Mouse (Mus musculus) G1E (cell line): ENCODE data around the gene Avpi1. TPM values are rescaled to one million over a fixed set of nuclear protein-coding genes. Genes with fewer than 3 reads are reported as not detected.

Source experiments
- ATAC-seq: 2 replicates; pipeline ENCODE4 v1.8.0; 2016; ENCODE audit warnings: mild to moderate bottlenecking; ENCODE audit not compliant: insufficient number of reproducible peaks, poor library complexity, low FRiP score, severe bottlenecking; ENCODE audit errors: extremely low read depth
- DNase-seq: peaks from one replicate; pipeline ENCODE4 v3.0.0; 2012; ENCODE audit warnings: low spot score
- H3K27me3 ChIP-seq: 2 replicates; pipeline ENCODE4 v1.6.1; 2012; ENCODE audit warnings: mild to moderate bottlenecking, low read length, inconsistent platforms; ENCODE audit not compliant: insufficient read depth
- H3K36me3 ChIP-seq: replicated peaks from 2 replicates; pipeline ENCODE3; 2012; ENCODE audit warnings: mild to moderate bottlenecking, inconsistent platforms
- H3K4me1 ChIP-seq: 2 replicates; pipeline ENCODE4 v1.6.1; 2012; ENCODE audit warnings: low read depth, low read length, inconsistent platforms, mixed read lengths; ENCODE audit not compliant: insufficient read depth
- H3K4me3 ChIP-seq: 2 replicates; pipeline ENCODE4 v1.5.1; 2012; ENCODE audit warnings: low read depth, mild to moderate bottlenecking, inconsistent platforms, low read length, moderate library complexity, mixed read lengths
- H3K9me3 ChIP-seq: replicated peaks from 2 replicates; pipeline ENCODE4 v1.6.1; 2012; ENCODE audit warnings: inconsistent platforms
- CTCF ChIP-seq: IDR thresholded peaks from 2 replicates; pipeline ENCODE4 v1.5.1; 2012; ENCODE audit warnings: low read depth, low read length, inconsistent platforms, mixed read lengths
- GATA1 ChIP-seq: IDR thresholded peaks from 2 replicates; pipeline ENCODE4 v1.6.1; 2012; ENCODE audit warnings: borderline replicate concordance, low read length, inconsistent platforms, mixed read lengths
- GATA2 ChIP-seq: IDR thresholded peaks from 2 replicates; pipeline ENCODE4 v1.6.1; 2012; ENCODE audit warnings: low read depth, low read length, inconsistent platforms, borderline replicate concordance
- POLR2AphosphoS5 ChIP-seq: IDR thresholded peaks from 2 replicates; pipeline ENCODE4 v1.6.1; 2012; ENCODE audit warnings: low read depth, low read length, inconsistent platforms; ENCODE audit not compliant: insufficient replicate concordance
- TAL1 ChIP-seq: conservative IDR thresholded peaks from 2 replicates; pipeline ENCODE4 v1.6.1; 2012; ENCODE audit warnings: low read depth, low read length, inconsistent platforms, mixed read lengths
- polyA plus RNA-seq: library from polyadenylated mRNA; stranded (reverse); fragments of >175 nt; gene quantifications from 2 replicates; pipeline ENCODE4 v1.2.3, GENCODE M21; 2012
- total RNA-seq, 2 experiments: library from RNA; stranded (forward) in 1 of 2; stranded (reverse) in 1 of 2; fragments of 200-1000 nt in 1 of 2; fragments of >200 nt in 1 of 2; fragmentation: Nextera tagmentation in 1 of 2; gene quantifications; 2 replicates each; pipeline ENCODE4 v1.2.3; 2014 to 2017

The Avpi1 gene
- total RNA-seq (2014; fragmentation: Nextera tagmentation) (2.8 and 5.1 TPM in 2 replicates), total RNA-seq (2017) (2.2 and 5.2 TPM in 2 replicates), polyA plus RNA-seq (12.6 and 15.2 TPM in 2 replicates)

- Histone ChIP-seq H3K4me3 (peak within 1 kb of the TSS; percentile 77), H3K36me3 (peaks cover 26% of the 10 kb centered on the region), H3K9me3 (no peaks in the 10 kb centered on the region), H3K4me1 (peaks cover 56% of the 10 kb centered on the region), H3K27me3 (peaks cover 7% of the 10 kb centered on the region; the same call in 1 of the 2 replicates)
- ATAC-seq (peak; percentile 96), DNase-seq (peak; percentile 91)
- TF ChIP-seq GATA2, result no peak
- no peak for TF ChIP-seq CTCF
- TF ChIP-seq POLR2AphosphoS5, result no peak
- no peak for TF ChIP-seq TAL1
- TF ChIP-seq GATA1, result no peak
Measured at GRCm38 (mm10) chr19:42128787-42129508, at the start of gene Avpi1. Gene Avpi1 (minus strand): TSS chr19:42129059.

- H3K4me1 ChIP-seq, result peaks cover 3% of the 10 kb centered on the region; the same call in 1 of the 2 replicates
- peaks cover 87% of the 10 kb centered on the region for H3K36me3 ChIP-seq
- H3K9me3 ChIP-seq, result no peaks in the 10 kb centered on the region
- no peak overlapping the region for H3K4me3 ChIP-seq
- TF ChIP-seq CTCF (no peak), GATA1 (no peak), TAL1 (no peak), GATA2 (no peak), POLR2AphosphoS5 (no peak)
- no peak for ATAC-seq
- H3K27me3 ChIP-seq, result no peaks in the 10 kb centered on the region
- DNase-seq, result no peak
Measured at GRCm38 (mm10) chr19:42177461-42177860, 48.6 kb upstream of the Avpi1 start.

GRCm38 (mm10) chr19:42176841-42177240 lies 48.0 kb upstream of the Avpi1 start:
- H3K36me3 ChIP-seq, result peaks cover 84% of the 10 kb centered on the region
- no peaks in the 10 kb centered on the region for H3K9me3 ChIP-seq
- no peak overlapping the region for H3K4me3 ChIP-seq
- peaks cover 7% of the 10 kb centered on the region for H3K4me1 ChIP-seq
- ATAC-seq, result no peak
- TF ChIP-seq CTCF (no peak), POLR2AphosphoS5 (no peak), TAL1 (no peak), GATA2 (no peak), GATA1 (no peak)
- DNase-seq, result no peak
- H3K27me3 ChIP-seq, result no peaks in the 10 kb centered on the region

- Histone ChIP-seq H3K9me3 (no peaks in the 10 kb centered on the region), H3K4me3 (peak overlapping the region; percentile 99), H3K4me1 (peaks cover 55% of the 10 kb centered on the region), H3K36me3 (peaks cover 28% of the 10 kb centered on the region), H3K27me3 (peaks cover 21% of the 10 kb centered on the region)
- DNase-seq, result peak; percentile 94
- TF ChIP-seq CTCF (no peak), GATA1 (no peak), TAL1 (no peak), GATA2 (no peak), POLR2AphosphoS5 (no peak)
- ATAC-seq, result peak; percentile 64
Measured at GRCm38 (mm10) chr19:42170025-42170969, 41.4 kb upstream of the Avpi1 start.

GRCm38 (mm10) chr19:42169322-42169975 lies 40.6 kb upstream of the Avpi1 start:
- H3K4me3 ChIP-seq, result peak overlapping the region; percentile 99
- no peaks in the 10 kb centered on the region for H3K9me3 ChIP-seq
- peaks cover 62% of the 10 kb centered on the region for H3K4me1 ChIP-seq
- TF ChIP-seq GATA2 (no peak), TAL1 (peak; percentile 63)
- peaks cover 24% of the 10 kb centered on the region for H3K27me3 ChIP-seq
- peaks cover 20% of the 10 kb centered on the region for H3K36me3 ChIP-seq
- peak; percentile 62 for ATAC-seq
- peak; percentile 34 for DNase-seq

- TF ChIP-seq POLR2AphosphoS5, result no peak
- TF ChIP-seq GATA2, result no peak
- TF ChIP-seq TAL1, result no peak
- no peak for TF ChIP-seq GATA1
- Histone ChIP-seq H3K4me3 (no peak overlapping the region), H3K4me1 (peaks cover 62% of the 10 kb centered on the region), H3K9me3 (peaks cover 4% of the 10 kb centered on the region), H3K27me3 (peaks cover 35% of the 10 kb centered on the region), H3K36me3 (peaks cover 7% of the 10 kb centered on the region)
- ATAC-seq (no peak), DNase-seq (no peak)
Measured at GRCm38 (mm10) chr19:42167489-42167888, 38.6 kb upstream of the Avpi1 start.
